Mouse (Mus musculus): ENCODE results near the gene Gga1.
A peak's percentile ranks its signal among the peaks of the same experiment; 100 is the strongest.
"Not testable (repeated sequence)": the region's sequence is repeated elsewhere in the genome, so short reads cannot be mapped to it uniquely, and the experiment has no call there.

The Gga1 gene

GRCm38 (mm10) chr15:78845867-78846266 lies 31.1 kb upstream of the Gga1 start:
- DNase-seq: no peak

- no peak for DNase-seq
Observed at GRCm38 (mm10) chr15:78846352-78846751, 30.6 kb upstream of the Gga1 start.

- not testable (repeated sequence) for DNase-seq
Observed at GRCm38 (mm10) chr15:78846805-78847204, 30.2 kb upstream of the Gga1 start.

GRCm38 (mm10) chr15:78848467-78848866 lies 28.5 kb upstream of the Gga1 start:
- peak; percentile 76 to 83 for DNase-seq

GRCm38 (mm10) chr15:78849485-78849884 lies 27.5 kb upstream of the Gga1 start:
- no peak for DNase-seq

GRCm38 (mm10) chr15:78850059-78850824 lies 26.7 kb upstream of the Gga1 start:
- DNase-seq: no peak

- DNase-seq: no peak
Observed at GRCm38 (mm10) chr15:78850944-78851343, 26.0 kb upstream of the Gga1 start.

GRCm38 (mm10) chr15:78851505-78852153 lies 25.4 kb upstream of the Gga1 start:
- DNase-seq: peak; percentile 85 to 89

- no peak for DNase-seq
Observed at GRCm38 (mm10) chr15:78855303-78855965, 21.6 kb upstream of the Gga1 start, which contains the start of gene Lgals2. Lgals2 (minus strand) TSS chr15:78855529.

GRCm38 (mm10) chr15:78857009-78857408 lies 20.0 kb upstream of the Gga1 start:
- DNase-seq: no peak

- no peak for DNase-seq
Observed at GRCm38 (mm10) chr15:78859311-78859710, 17.7 kb upstream of the Gga1 start.

GRCm38 (mm10) chr15:78859714-78860113 lies 17.3 kb upstream of the Gga1 start:
- peak; percentile 31 to 46 for DNase-seq

- DNase-seq: no peak
Observed at GRCm38 (mm10) chr15:78862280-78862679, 14.7 kb upstream of the Gga1 start.

- DNase-seq: no peak
Observed at GRCm38 (mm10) chr15:78863154-78863553, 13.8 kb upstream of the Gga1 start.

- peak; percentile 37 to 55 for DNase-seq
Observed at GRCm38 (mm10) chr15:78863852-78864253, 13.1 kb upstream of the Gga1 start.

- no peak for DNase-seq
Observed at GRCm38 (mm10) chr15:78868398-78868797, 8.6 kb upstream of the Gga1 start.

GRCm38 (mm10) chr15:78868826-78869233 lies 8.2 kb upstream of the Gga1 start:
- no peak for DNase-seq

- DNase-seq: peak in 1 of 2 experiments; percentile 24
Observed at GRCm38 (mm10) chr15:78869775-78870174, 7.2 kb upstream of the Gga1 start.

GRCm38 (mm10) chr15:78872021-78872608 lies 4.9 kb upstream of the Gga1 start:
- DNase-seq: no peak

- DNase-seq: no peak
Observed at GRCm38 (mm10) chr15:78873803-78874435, 3.1 kb upstream of the Gga1 start.

GRCm38 (mm10) chr15:78874989-78875388 lies 2.0 kb upstream of the Gga1 start:
- DNase-seq: no peak

- DNase-seq: no peak
Observed at GRCm38 (mm10) chr15:78875537-78875936, 1.5 kb upstream of the Gga1 start.

GRCm38 (mm10) chr15:78876258-78876696 lies 713 bp upstream of the Gga1 start:
- DNase-seq: peak; percentile 70 to 74

Data from thymus, postnatal 36 days (tissue).